ENCODE assay signal across 8 mouse cellular contexts in genomic region chr14:78537551-78537950, GRCm38 (mm10). TPM values are rescaled to one million over a fixed set of nuclear protein-coding genes. Genes with fewer than 3 reads are reported as not detected.
DNase-seq lines count a peak whose midpoint lies in the region; ATAC-seq and TF ChIP-seq lines count a peak whose summit lies in the region.

No protein-coding gene starts in this region.

- H3K36me3 ChIP-seq in heart, embryonic 10.5 days = no peaks in the 10 kb centered on the region
- H3K36me3 ChIP-seq in midbrain, postnatal 0 days (ENCODE audit: insufficient read depth, low read length) = no peaks in the 10 kb centered on the region

- H3K27ac ChIP-seq in heart, embryonic 10.5 days = peak overlapping the region; percentile 98; the same call in 1 of the 2 replicates
- H3K27ac ChIP-seq in midbrain, postnatal 0 days (ENCODE audit: low read depth, low read length) = peak overlapping the region; percentile 75

- WGBS in heart, embryonic 10.5 days = 44% methylated on average over 6 of the region's 6 CpGs
- 16% methylated on average over 6 of the region's 6 CpGs for WGBS in midbrain, postnatal 0 days

- peaks cover 12% of the 10 kb centered on the region for H3K4me1 ChIP-seq in heart, embryonic 10.5 days
- 0 out of 2 replicates have a peak, but pooled peaks cover 7% of the 10 kb centered on the region for H3K4me1 ChIP-seq in midbrain, postnatal 0 days (ENCODE audit: insufficient read depth, low read length)

- no peak for ATAC-seq in midbrain, postnatal 0 days (ENCODE audit: low FRiP score)

- H3K4me2 ChIP-seq in midbrain, postnatal 0 days (ENCODE audit: low read depth, low read length, poor library complexity, severe bottlenecking) = peak overlapping the region; percentile 48

- TF ChIP-seq POLR2A in brain, embryonic 14.5 days (IDR thresholded peaks at IDR 0.05; ENCODE audit: borderline replicate concordance, extremely low read depth, insufficient read depth, insufficient read length, poor library complexity, severe bottlenecking) = no peak

- TF ChIP-seq CTCF in brain, embryonic 14.5 days (IDR thresholded peaks at IDR 0.05; ENCODE audit: borderline replicate concordance, extremely low read depth, insufficient read depth, insufficient read length) = no peak
- TF ChIP-seq CTCF in midbrain, postnatal 0 days (IDR thresholded peaks at IDR 0.05) = no peak

- no peak for DNase-seq in heart, embryonic 10.5 days (ENCODE audit: low spot score)
- no peak for DNase-seq in heart, adult 8-10 months (ENCODE audit: low spot score)
- peak; percentile 62 for DNase-seq in brain, embryonic 14.5 days (ENCODE audit: low read depth)
- peak; percentile 30 to 51 for DNase-seq in frontal cortex, postnatal 36 days (ENCODE audit: low spot score in 2 of 2)
- peak; percentile 38 for DNase-seq in left cerebral cortex, adult 11 months (ENCODE audit: low spot score)
- DNase-seq in midbrain, postnatal 0 days (ENCODE audit: low spot score) = peak; percentile 40
- no peak for DNase-seq in urinary bladder, postnatal 36 days (ENCODE audit: low spot score in 2 of 2)
- DNase-seq in thymus, postnatal 10 days (ENCODE audit: low spot score in 2 of 2) = no peak

- H3K27me3 ChIP-seq in heart, embryonic 10.5 days (ENCODE audit: insufficient read depth, poor library complexity, severe bottlenecking) = no peaks in the 10 kb centered on the region
- H3K27me3 ChIP-seq in midbrain, postnatal 0 days (ENCODE audit: insufficient read depth, low read length) = no peaks in the 10 kb centered on the region

- H3K9ac ChIP-seq in midbrain, postnatal 0 days (replicated peaks; ENCODE audit: low read length, poor library complexity, severe bottlenecking) = peak overlapping the region; percentile 53

- no peaks in the 10 kb centered on the region for H3K9me3 ChIP-seq in heart, embryonic 10.5 days
- no peaks in the 10 kb centered on the region for H3K9me3 ChIP-seq in midbrain, postnatal 0 days (ENCODE audit: low read length)

- peak overlapping the region; percentile 95; the same call in 1 of the 2 replicates for H3K4me3 ChIP-seq in heart, embryonic 10.5 days
- peak overlapping the region; percentile 64 for H3K4me3 ChIP-seq in midbrain, postnatal 0 days (ENCODE audit: low read depth, low read length)

RNA-seq across cellular contexts. Expression of gene Akap11, which starts 0.9 kb away (rescaled TPM):
- polyA plus RNA-seq in heart, embryonic 10.5 days (2016; fragmentation: Nextera tagmentation; extraction: Ambion mirVana) = 14.3 and 15.6 TPM in 2 replicates
- total RNA-seq in heart, adult 8-10 months (2022) = 10 to 100 TPM; 34.5 to 47.1 (median 36.8) TPM
- 35.1 and 43.8 TPM in 2 replicates for polyA plus RNA-seq in brain, embryonic 14.5 days (2012; rRNA removed)
- total RNA-seq in midbrain, postnatal 0 days (2014; rRNA removed) = 83.0 and 115 TPM in 2 replicates
- polyA plus RNA-seq in midbrain, postnatal 0 days (2015; fragmentation: Nextera tagmentation; extraction: Ambion mirVana) = 27.4 and 33.5 TPM in 2 replicates

Comparison
In these comparisons a context has a peak if more than half of its experiments do, and no peak if none do; other contexts are left out.
1. DNase-seq: peak in brain, embryonic 14.5 days (single experiment), frontal cortex, postnatal 36 days (2 of 2), left cerebral cortex, adult 11 months (single experiment) and midbrain, postnatal 0 days (single experiment); none in heart, embryonic 10.5 days (single experiment), heart, adult 8-10 months (single experiment), urinary bladder, postnatal 36 days (0 of 2) and thymus, postnatal 10 days (0 of 2).